Mouse (Mus musculus) small intestine, adult 2 months (tissue): ENCODE measurements around the gene Dbx2.

Source experiments
- CTCF ChIP-seq: fragments of 200-500 bp; IDR thresholded peaks from 2 replicates; pipeline ENCODE4 v1.5.1; 2012; ENCODE audit warnings: low read depth, mild to moderate bottlenecking, control low read depth, inconsistent platforms, low read length, moderate library complexity, mixed read lengths; ENCODE audit not compliant: insufficient replicate concordance, insufficient read length; ENCODE audit errors: extremely low read depth
- POLR2A ChIP-seq: fragments of 200-500 bp; IDR thresholded peaks from 2 replicates; pipeline ENCODE4 v1.6.1; 2012; ENCODE audit warnings: low read depth, mild to moderate bottlenecking, control low read depth, inconsistent platforms, low read length, moderate library complexity

DNA sequence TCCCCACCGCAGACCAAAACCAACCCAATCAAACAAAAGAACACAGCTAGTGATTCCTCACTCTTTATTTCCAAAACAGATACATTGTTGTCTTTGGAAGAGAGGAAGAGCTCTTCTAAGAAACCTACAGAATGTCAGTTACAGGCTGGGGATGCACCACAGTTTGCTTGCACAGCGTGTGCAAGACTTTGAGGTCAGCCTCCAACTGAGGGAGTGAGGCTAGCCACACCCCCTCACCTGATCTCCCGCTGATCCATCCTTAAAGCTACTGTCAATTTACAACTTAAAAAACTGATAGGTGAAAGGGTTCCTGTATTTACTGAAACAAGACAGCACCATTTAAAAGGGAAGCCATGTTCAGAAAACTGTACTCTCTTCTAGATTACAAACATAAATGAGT, 3.9 kb downstream of the Dbx2 start:
- TF ChIP-seq CTCF (no peak), POLR2A (no peak)
